Mouse (Mus musculus) liver, embryonic 14.5 days (tissue): Measurements from ENCODE around the gene Gm3194. TPM values are rescaled to one million over a fixed set of nuclear protein-coding genes. Genes with fewer than 3 reads are reported as not detected.
"Not testable (repeated sequence)": the region's sequence is repeated elsewhere in the genome, so short reads cannot be mapped to it uniquely, and the experiment has no call there.

Experiments used
- ATAC-seq: fragments of 200-750 bp; cut with Nextera tagmentation; 2 replicates; pipeline ENCODE4 v1.8.0; 2017; ENCODE audit warnings: moderate number of reproducible peaks, mild to moderate bottlenecking, moderate library complexity; ENCODE audit not compliant: insufficient read depth
- DNase-seq, 3 experiments: peaks; one replicate each; pipeline ENCODE4 v3.0.0-alpha.2; 2012 to 2013; ENCODE audit warnings: low read depth in 3 of 3, low spot score in 3 of 3
- H3K27ac ChIP-seq: fragments of 300-500 bp; sonication (generic); 2 replicates; pipeline ENCODE4 v1.5.1; 2014; ENCODE audit warnings: moderate library complexity, mild to moderate bottlenecking, control low read depth, inconsistent platforms
- H3K27me3 ChIP-seq: fragments of 300-500 bp; sonication (generic); 2 replicates; pipeline ENCODE4 v1.6.1; 2014; ENCODE audit warnings: mild to moderate bottlenecking, low read length, moderate library complexity; ENCODE audit not compliant: control insufficient read depth, insufficient read depth
- H3K36me3 ChIP-seq: fragments of 300-500 bp; sonication (generic); replicated peaks from 2 replicates; pipeline ENCODE4 v1.6.1; 2014; ENCODE audit warnings: low read depth; ENCODE audit not compliant: control insufficient read depth, insufficient read depth
- H3K4me1 ChIP-seq, 2 experiments: fragments of 200-500 bp in 1 of 2; fragments of 300-500 bp in 1 of 2; sonication (generic) in 1 of 2; replicated peaks; 2 replicates each; pipeline ENCODE4 v1.6.1; 2012 to 2014; ENCODE audit warnings: antibody characterized with exemption in 1 of 2, inconsistent platforms in 1 of 2, low read length in 1 of 2; ENCODE audit not compliant: control insufficient read depth in 2 of 2, insufficient read depth in 2 of 2
- H3K4me2 ChIP-seq: fragments of 300-500 bp; sonication (generic); 2 replicates; pipeline ENCODE4 v1.6.1; 2014; ENCODE audit warnings: low read depth, mild to moderate bottlenecking, control low read depth, moderate library complexity
- H3K4me3 ChIP-seq, 2 experiments: fragments of 200-500 bp in 1 of 2; fragments of 300-500 bp in 1 of 2; sonication (generic) in 1 of 2; 2 replicates each; pipeline ENCODE4 v1.5.1; 2012 to 2014; ENCODE audit warnings: low read depth in 2 of 2, low read length in 2 of 2, mild to moderate bottlenecking in 2 of 2, control low read depth in 1 of 2, inconsistent platforms in 1 of 2, moderate library complexity in 1 of 2; ENCODE audit not compliant: insufficient read depth in 1 of 2
- H3K9ac ChIP-seq: fragments of 300-500 bp; sonication (generic); replicated peaks from 2 replicates; pipeline ENCODE4 v1.6.1; 2014; ENCODE audit warnings: mild to moderate bottlenecking, control low read depth, moderate library complexity
- H3K9me3 ChIP-seq: fragments of 300-500 bp; sonication (generic); 2 replicates; pipeline ENCODE4 v1.6.1; 2016; ENCODE audit warnings: low read length, mixed read lengths; ENCODE audit not compliant: control insufficient read depth
- WGBS: fragments of 180-500 bp; shearing (Covaris S2); extraction: QIAGEN DNeasy Blood & Tissue Kit; methylation state at CpG from one replicate; pipeline ENCODE4 v1.1.7; 2014; ENCODE audit not compliant: insufficient replicate concordance; 5-methylcytosine and 5-hydroxymethylcytosine counted together
- polyA plus RNA-seq, 2 experiments: library from polyadenylated mRNA; depleted of rRNA in 1 of 2; stranded (reverse) in 1 of 2; unstranded in 1 of 2; fragments of >200 nt; fragmentation: Nextera tagmentation in 1 of 2; extraction: Ambion mirVana in 1 of 2; gene quantifications; 2 replicates each; pipeline versions ENCODE4 v1.2.1 to v1.2.3; 2012 to 2014

Gene Gm3194
- polyA plus RNA-seq (2012; rRNA removed) (0.03 and 0.06 TPM in 2 replicates), polyA plus RNA-seq (2014; fragmentation: Nextera tagmentation; extraction: Ambion mirVana) (not detected in 2 replicates)

DNA sequence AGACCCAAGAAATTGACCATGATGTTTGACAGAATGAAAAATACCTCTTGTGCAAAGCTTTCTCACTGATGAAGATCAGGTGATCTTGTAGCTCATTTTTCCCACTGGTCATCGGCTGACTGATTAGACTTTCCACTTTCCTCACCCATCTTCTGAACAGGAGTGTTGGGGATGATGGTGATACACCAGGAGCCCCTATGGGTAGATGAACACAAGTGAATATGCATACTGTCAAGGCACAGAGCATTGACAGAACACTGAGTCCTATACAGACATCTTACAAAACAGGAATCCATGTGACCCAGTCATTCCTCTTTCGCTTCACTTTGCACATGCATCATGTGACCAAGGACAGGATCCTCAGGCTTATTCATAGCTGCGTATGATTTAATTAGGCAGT is at the start of gene Gm3194:
Gene Gm3194, minus strand, starts transcription at position 101 of the 400 bp plus-strand sequence.
- WGBS = no CpG with 5 or more reads among the region's 3 CpGs
- not testable (repeated sequence) for H3K9me3 ChIP-seq

DNA sequence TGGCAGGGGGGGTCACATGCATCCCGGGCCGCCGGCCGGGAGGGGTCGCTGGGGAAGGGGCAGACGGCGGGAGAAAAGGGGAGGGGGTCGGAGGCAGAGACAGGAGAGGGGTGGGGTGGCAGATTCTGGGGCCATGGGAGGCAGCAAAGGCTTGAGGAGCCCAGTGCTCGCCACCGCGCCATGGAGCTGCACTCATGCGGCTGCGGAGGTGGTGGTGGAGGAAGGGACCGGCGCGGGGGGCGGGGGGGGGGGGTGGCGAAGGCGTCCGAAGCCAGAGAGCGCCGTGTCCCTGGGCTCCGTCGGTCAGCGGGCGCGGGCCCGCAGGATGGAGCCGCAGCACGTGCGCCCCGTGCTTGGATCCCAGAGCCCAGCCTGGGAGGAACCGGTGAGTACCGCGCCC is 46.1 kb upstream of the Gm3194 start, which contains the start of gene Gm3488:
Gene Gm3488, plus strand, starts transcription at position 301 of the 400 bp plus-strand sequence.
- H3K9me3 ChIP-seq, H3K27ac ChIP-seq, DNase-seq, ATAC-seq, H3K9ac ChIP-seq, H3K36me3 ChIP-seq, H3K4me3 ChIP-seq, H3K27me3 ChIP-seq, H3K4me1 ChIP-seq, H3K4me2 ChIP-seq: not testable (repeated sequence)
- no CpG with 5 or more reads among the region's 35 CpGs for WGBS

More for the DNA sequence above, at the start of gene Gm3194:
- H3K36me3 ChIP-seq, H3K4me2 ChIP-seq, H3K27ac ChIP-seq, ATAC-seq, H3K4me1 ChIP-seq, H3K4me3 ChIP-seq, DNase-seq, H3K27me3 ChIP-seq, H3K9ac ChIP-seq: not testable (repeated sequence)

DNA sequence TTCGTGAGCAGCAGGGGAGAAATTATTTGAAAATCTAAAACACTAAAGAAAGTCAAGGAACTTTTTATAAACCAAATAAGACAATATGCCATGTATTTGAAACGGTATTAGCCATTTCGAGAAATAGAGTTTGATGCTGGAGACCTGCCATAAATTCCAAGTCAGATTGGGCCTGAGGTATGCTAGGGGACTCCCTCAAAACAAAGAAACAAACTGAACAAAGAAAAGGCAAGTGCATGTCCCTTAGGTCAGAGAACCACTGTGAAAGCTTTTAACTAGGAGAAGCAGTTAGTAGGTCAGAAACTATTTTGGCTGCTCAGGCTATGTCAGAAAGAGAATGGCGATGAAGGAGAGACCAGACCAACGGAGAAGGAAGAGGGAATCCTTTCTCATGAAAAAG is 28.6 kb upstream of the Gm3194 start, which contains the start of gene Gm3187:
Gene Gm3187, plus strand, starts transcription at position 301 of the 400 bp plus-strand sequence.
- not testable (repeated sequence) for H3K9ac ChIP-seq, DNase-seq, H3K4me2 ChIP-seq, H3K27me3 ChIP-seq, H3K4me3 ChIP-seq, H3K9me3 ChIP-seq, ATAC-seq, H3K27ac ChIP-seq, H3K4me1 ChIP-seq, H3K36me3 ChIP-seq
- whole genome bisulfite sequencing = 45% methylated on average over 4 of the region's 5 CpGs

DNA sequence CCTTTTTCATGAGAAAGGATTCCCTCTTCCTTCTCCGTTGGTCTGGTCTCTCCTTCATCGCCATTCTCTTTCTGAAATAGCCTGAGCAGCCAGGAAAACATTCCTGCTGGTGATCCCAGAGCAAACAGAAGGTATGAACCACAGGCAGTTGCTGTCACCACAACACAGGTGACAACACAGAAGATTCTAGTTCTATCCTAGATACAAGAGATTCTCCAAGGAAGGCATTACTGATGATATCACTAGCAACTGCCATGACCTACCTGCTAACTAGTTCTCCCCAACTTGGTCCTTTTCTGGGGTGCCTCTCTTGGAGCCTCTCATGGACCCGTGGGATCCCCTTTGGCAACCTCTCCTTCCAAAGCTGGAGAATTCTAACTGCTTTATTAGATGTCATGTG is 22.5 kb upstream of the Gm3194 start, which contains the start of gene Gm8246:
Gene Gm8246, minus strand, starts transcription at position 101 of the 400 bp plus-strand sequence.
- not testable (repeated sequence) for H3K4me1 ChIP-seq, H3K9me3 ChIP-seq, H3K27me3 ChIP-seq, DNase-seq, H3K4me3 ChIP-seq, H3K36me3 ChIP-seq, ATAC-seq, H3K9ac ChIP-seq, H3K4me2 ChIP-seq, H3K27ac ChIP-seq
- no CpG with 5 or more reads among the region's 3 CpGs for WGBS

DNA sequence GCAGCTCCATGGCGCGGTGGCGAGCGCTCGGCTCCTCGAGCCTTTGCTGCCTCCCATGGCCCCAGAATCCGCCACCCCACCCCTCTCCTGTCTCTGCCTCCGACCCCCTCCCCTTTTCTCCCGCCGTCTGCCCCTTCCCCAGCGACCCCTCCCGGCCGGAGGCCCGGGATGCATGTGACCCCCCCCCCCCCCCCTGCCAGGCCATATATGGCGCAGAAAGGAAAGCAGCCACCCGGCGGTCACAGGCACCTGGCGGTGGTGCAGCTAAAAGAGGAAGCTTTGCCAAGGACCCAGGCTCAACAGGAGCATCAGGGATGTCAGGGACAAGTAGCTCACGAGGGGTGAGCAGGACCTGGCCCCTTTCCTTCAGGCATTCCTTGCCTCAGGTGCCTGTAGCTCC is 5.2 kb upstream of the Gm3194 start:
- not testable (repeated sequence) for H3K9me3 ChIP-seq, H3K27me3 ChIP-seq, H3K4me1 ChIP-seq, H3K27ac ChIP-seq, H3K4me2 ChIP-seq, ATAC-seq, H3K4me3 ChIP-seq, DNase-seq, H3K9ac ChIP-seq, H3K36me3 ChIP-seq
- no CpG with 5 or more reads among the region's 19 CpGs for WGBS

DNA sequence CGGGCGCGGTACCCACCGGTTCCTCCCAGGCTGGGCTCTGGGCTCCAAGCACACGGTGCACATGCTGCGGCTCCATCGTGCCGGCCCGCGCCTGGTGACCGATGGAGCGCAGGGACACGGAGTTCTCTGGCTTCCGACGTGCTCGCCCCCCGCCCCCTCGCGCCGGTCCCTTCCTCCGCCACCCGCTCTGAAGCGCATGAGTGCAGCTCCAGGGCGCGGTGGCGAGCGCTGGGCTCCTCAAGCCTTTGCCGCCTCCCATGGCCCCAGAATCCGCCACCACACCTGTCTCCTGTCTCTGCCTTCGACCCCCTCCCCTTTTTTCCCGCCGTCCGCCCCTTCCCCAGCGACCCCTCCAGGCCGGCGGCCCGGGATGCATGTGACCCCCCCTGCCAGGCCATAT is 66.3 kb downstream of the Gm3194 start, which contains the start of gene Gm3500:
Gene Gm3500, minus strand, starts transcription at position 101 of the 400 bp plus-strand sequence.
- H3K36me3 ChIP-seq, H3K4me2 ChIP-seq, H3K9me3 ChIP-seq, H3K27me3 ChIP-seq, H3K27ac ChIP-seq, ATAC-seq, H3K4me1 ChIP-seq, H3K4me3 ChIP-seq, DNase-seq, H3K9ac ChIP-seq: not testable (repeated sequence)
- WGBS = no CpG with 5 or more reads among the region's 37 CpGs

Other genes starting within 250 kb of the Gm3194 start
- not detected in 2 replicates for gene Gm3526, start 194.9 kb downstream of the Gm3194 start, polyA plus RNA-seq (2012; rRNA removed)
- not detected in 2 replicates for gene Gm3526, start 194.9 kb downstream of the Gm3194 start, polyA plus RNA-seq (2014; fragmentation: Nextera tagmentation; extraction: Ambion mirVana)
- not detected in 2 replicates for gene Gm3542, start 120.5 kb downstream of the Gm3194 start, polyA plus RNA-seq (2012; rRNA removed)
- gene Gm3542, start 120.5 kb downstream of the Gm3194 start, polyA plus RNA-seq (2014; fragmentation: Nextera tagmentation; extraction: Ambion mirVana) = not detected in 2 replicates
- not detected in 2 replicates for gene Gm3500, start 66.4 kb downstream of the Gm3194 start, polyA plus RNA-seq (2012; rRNA removed)
- not detected in 2 replicates for gene Gm3500, start 66.4 kb downstream of the Gm3194 start, polyA plus RNA-seq (2014; fragmentation: Nextera tagmentation; extraction: Ambion mirVana)
- gene Gm8246, start 22.4 kb upstream of the Gm3194 start, polyA plus RNA-seq (2012; rRNA removed) = not detected in 2 replicates
- not detected in 2 replicates for gene Gm8246, start 22.4 kb upstream of the Gm3194 start, polyA plus RNA-seq (2014; fragmentation: Nextera tagmentation; extraction: Ambion mirVana)
- not detected in 2 replicates for gene Gm3187, start 28.7 kb upstream of the Gm3194 start, polyA plus RNA-seq (2012; rRNA removed)
- not detected in 2 replicates for gene Gm3187, start 28.7 kb upstream of the Gm3194 start, polyA plus RNA-seq (2014; fragmentation: Nextera tagmentation; extraction: Ambion mirVana)
- gene Gm3488, start 46.2 kb upstream of the Gm3194 start, polyA plus RNA-seq (2012; rRNA removed) = 0.04 TPM in 1 of 2 replicates, not detected in the other
- 0.06 and 0.10 TPM in 2 replicates for gene Gm3488, start 46.2 kb upstream of the Gm3194 start, polyA plus RNA-seq (2014; fragmentation: Nextera tagmentation; extraction: Ambion mirVana)
- gene Gm3532, start 83.0 kb upstream of the Gm3194 start, polyA plus RNA-seq (2012; rRNA removed) = not detected in 2 replicates
- gene Gm3532, start 83.0 kb upstream of the Gm3194 start, polyA plus RNA-seq (2014; fragmentation: Nextera tagmentation; extraction: Ambion mirVana) = not detected in 2 replicates
- not detected in 2 replicates for gene Gm8265, start 177.6 kb upstream of the Gm3194 start, polyA plus RNA-seq (2012; rRNA removed)
- not detected in 2 replicates for gene Gm8265, start 177.6 kb upstream of the Gm3194 start, polyA plus RNA-seq (2014; fragmentation: Nextera tagmentation; extraction: Ambion mirVana)
- not detected in 2 replicates for gene Gm9603, start 232.0 kb upstream of the Gm3194 start, polyA plus RNA-seq (2012; rRNA removed)
- not detected in 2 replicates for gene Gm9603, start 232.0 kb upstream of the Gm3194 start, polyA plus RNA-seq (2014; fragmentation: Nextera tagmentation; extraction: Ambion mirVana)